Mouse (Mus musculus) lung, adult 2 months (tissue): ENCODE measurements around the gene Pop5.

Experiments
- CTCF ChIP-seq: fragments of 200-500 bp; IDR thresholded peaks from 2 replicates; pipeline ENCODE4 v1.5.1; 2011; ENCODE audit warnings: mild to moderate bottlenecking, low read length, control low read depth; ENCODE audit not compliant: insufficient read depth
- POLR2A ChIP-seq: fragments of 200-500 bp; IDR thresholded peaks from 2 replicates; pipeline ENCODE4 v1.6.1; 2011; ENCODE audit warnings: low read depth, mild to moderate bottlenecking, control low read depth, low read length, borderline replicate concordance; ENCODE audit errors: extremely low read depth

GRCm38 (mm10) chr5:115233031-115233780 is 2.4 kb upstream of the Pop5 start:
- TF ChIP-seq POLR2A (no peak), CTCF (no peak)
